Mouse (Mus musculus) heart, embryonic 10.5 days (tissue): ENCODE results near the gene Cdkn2c. TPM values are rescaled to one million over a fixed set of nuclear protein-coding genes. Genes with fewer than 3 reads are reported as not detected.

Source experiments
- DNase-seq: peaks from one replicate; pipeline ENCODE4 v3.0.0-alpha.2; 2017; ENCODE audit warnings: low spot score
- H3K27ac ChIP-seq: fragments of 300-500 bp; sonication (generic); 2 replicates; pipeline ENCODE4 v1.5.1; 2016; ENCODE audit warnings: mild to moderate bottlenecking
- H3K27me3 ChIP-seq: fragments of 300-500 bp; sonication (generic); 2 replicates; pipeline ENCODE4 v1.6.1; 2016; ENCODE audit warnings: mild to moderate bottlenecking; ENCODE audit not compliant: poor library complexity, insufficient read depth, severe bottlenecking
- H3K36me3 ChIP-seq: fragments of 300-500 bp; sonication (generic); 2 replicates; pipeline ENCODE4 v1.6.1; 2016; ENCODE audit warnings: mild to moderate bottlenecking, moderate library complexity
- H3K4me1 ChIP-seq: fragments of 300-500 bp; sonication (generic); 2 replicates; pipeline ENCODE4 v1.6.1; 2016; ENCODE audit warnings: mild to moderate bottlenecking
- H3K4me3 ChIP-seq: fragments of 300-500 bp; sonication (generic); 2 replicates; pipeline ENCODE4 v1.5.1; 2016; ENCODE audit warnings: mild to moderate bottlenecking, moderate library complexity
- H3K9me3 ChIP-seq: fragments of 300-500 bp; sonication (generic); 2 replicates; pipeline ENCODE4 v1.6.1; 2016; ENCODE audit warnings: mild to moderate bottlenecking, moderate library complexity
- WGBS: fragments of 180-500 bp; shearing (Covaris S2); methylation state at CpG from one replicate; pipeline ENCODE4 v1.1.7; 2016; 5-methylcytosine and 5-hydroxymethylcytosine counted together
- polyA plus RNA-seq: library from polyadenylated mRNA; unstranded; fragments of >200 nt; fragmentation: Nextera tagmentation; extraction: Ambion mirVana; gene quantifications from 2 replicates; pipeline ENCODE4 v1.2.1, GENCODE M21; 2016

Cdkn2c gene
- polyA plus RNA-seq, 1 experiment from 2014 or later: 3.7 TPM

- H3K4me3 ChIP-seq: no peak overlapping the region
- no peak overlapping the region for H3K27ac ChIP-seq
- H3K9me3 ChIP-seq: no peaks in the 10 kb centered on the region
- H3K27me3 ChIP-seq: peaks cover 65% of the 10 kb centered on the region
- DNase-seq: no peak
- WGBS: 53% methylated on average over 2 of the region's 2 CpGs
- no peaks in the 10 kb centered on the region for H3K36me3 ChIP-seq
- H3K4me1 ChIP-seq: peaks cover 10% of the 10 kb centered on the region
These were observed 12.3 kb downstream of the Cdkn2c start for GRCm38 (mm10) chr4:109654701-109655100.

- H3K4me1 ChIP-seq: peaks cover 10% of the 10 kb centered on the region
- no peaks in the 10 kb centered on the region for H3K36me3 ChIP-seq
- H3K27ac ChIP-seq: no peak overlapping the region
- DNase-seq: no peak
- H3K4me3 ChIP-seq: no peak overlapping the region
- H3K27me3 ChIP-seq: peaks cover 51% of the 10 kb centered on the region
- no peaks in the 10 kb centered on the region for H3K9me3 ChIP-seq
These were observed 13.7 kb downstream of the Cdkn2c start for GRCm38 (mm10) chr4:109653251-109653650.

DNA sequence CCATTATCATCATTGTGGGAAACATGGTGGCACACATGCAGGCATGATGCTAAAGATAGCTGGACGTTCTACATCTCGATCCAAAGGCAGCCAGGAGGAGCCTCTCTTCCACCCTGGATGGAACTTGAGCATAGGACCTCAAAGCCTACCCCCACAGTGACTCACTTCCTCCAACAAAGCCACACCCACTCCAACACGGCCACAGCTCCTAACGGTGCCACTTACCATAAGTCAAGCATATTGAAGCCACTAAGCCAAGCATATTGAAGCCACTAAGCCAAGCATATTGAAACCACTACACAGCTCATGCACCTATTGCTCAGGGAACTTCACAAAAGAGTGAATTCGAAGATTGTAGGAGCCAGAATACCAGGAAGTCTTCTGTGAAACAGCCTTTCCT lies 17.7 kb downstream of the Cdkn2c start:
- Histone ChIP-seq H3K27me3 (peaks cover 12% of the 10 kb centered on the region), H3K9me3 (no peaks in the 10 kb centered on the region), H3K36me3 (no peaks in the 10 kb centered on the region), H3K4me3 (no peak overlapping the region), H3K4me1 (no peaks in the 10 kb centered on the region), H3K27ac (no peak overlapping the region)
- DNase-seq: no peak
- WGBS: 62% methylated on average over 5 of the region's 5 CpGs

DNA sequence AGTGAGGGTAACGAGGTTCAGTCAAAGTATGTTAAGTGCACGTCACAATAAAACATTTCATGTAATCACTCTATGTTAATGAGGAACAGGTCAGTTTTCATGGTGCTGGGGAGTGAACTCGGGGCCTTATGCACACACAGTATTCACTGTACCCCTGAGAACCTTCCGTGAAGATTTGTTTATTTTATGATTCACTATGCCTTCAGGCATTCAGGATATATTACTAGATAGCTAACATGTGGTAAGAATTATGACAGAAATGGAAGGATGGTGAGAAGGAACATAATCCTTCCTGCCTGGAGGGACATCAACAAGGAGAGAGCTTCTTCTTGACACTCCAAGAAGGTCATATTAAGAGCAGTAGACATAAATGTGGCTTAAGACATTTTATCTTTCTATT lies 19.7 kb downstream of the Cdkn2c start:
- WGBS: 69% methylated on average over 4 of the region's 4 CpGs

GRCm38 (mm10) chr4:109641451-109641850 lies 25.5 kb downstream of the Cdkn2c start:
- no peaks in the 10 kb centered on the region for H3K27me3 ChIP-seq
- WGBS: 73% methylated on average over 3 of the region's 3 CpGs
- H3K36me3 ChIP-seq: no peaks in the 10 kb centered on the region
- H3K4me1 ChIP-seq: no peaks in the 10 kb centered on the region
- H3K9me3 ChIP-seq: no peaks in the 10 kb centered on the region
- no peak for DNase-seq
- no peak overlapping the region for H3K27ac ChIP-seq
- no peak overlapping the region for H3K4me3 ChIP-seq

More for the DNA sequence above, 19.7 kb downstream of the Cdkn2c start:
- DNase-seq: no peak
- no peak overlapping the region for H3K27ac ChIP-seq
- H3K4me3 ChIP-seq: no peak overlapping the region
- no peaks in the 10 kb centered on the region for H3K9me3 ChIP-seq
- no peaks in the 10 kb centered on the region for H3K27me3 ChIP-seq
- H3K4me1 ChIP-seq: no peaks in the 10 kb centered on the region
- no peaks in the 10 kb centered on the region for H3K36me3 ChIP-seq

GRCm38 (mm10) chr4:109640141-109640540 lies 26.8 kb downstream of the Cdkn2c start:
- no peaks in the 10 kb centered on the region for H3K9me3 ChIP-seq
- H3K27me3 ChIP-seq: no peaks in the 10 kb centered on the region
- no peak for DNase-seq
- H3K4me1 ChIP-seq: no peaks in the 10 kb centered on the region
- no peak overlapping the region for H3K27ac ChIP-seq
- H3K36me3 ChIP-seq: no peaks in the 10 kb centered on the region
- 88% methylated on average over 7 of the region's 7 CpGs for WGBS
- no peak overlapping the region for H3K4me3 ChIP-seq

GRCm38 (mm10) chr4:109639356-109639755 lies 27.6 kb downstream of the Cdkn2c start:
- 83% methylated on average over 9 of the region's 9 CpGs for WGBS
- H3K9me3 ChIP-seq: no peaks in the 10 kb centered on the region
- no peak overlapping the region for H3K4me3 ChIP-seq
- H3K36me3 ChIP-seq: no peaks in the 10 kb centered on the region
- no peak overlapping the region for H3K27ac ChIP-seq
- H3K4me1 ChIP-seq: no peaks in the 10 kb centered on the region
- no peak for DNase-seq
- no peaks in the 10 kb centered on the region for H3K27me3 ChIP-seq

GRCm38 (mm10) chr4:109634971-109635370 lies 32.0 kb downstream of the Cdkn2c start:
- Histone ChIP-seq H3K27ac (no peak overlapping the region), H3K36me3 (no peaks in the 10 kb centered on the region), H3K4me1 (no peaks in the 10 kb centered on the region), H3K27me3 (no peaks in the 10 kb centered on the region), H3K9me3 (no peaks in the 10 kb centered on the region), H3K4me3 (no peak overlapping the region)
- no peak for DNase-seq
- 85% methylated on average over 2 of the region's 2 CpGs for WGBS

DNA sequence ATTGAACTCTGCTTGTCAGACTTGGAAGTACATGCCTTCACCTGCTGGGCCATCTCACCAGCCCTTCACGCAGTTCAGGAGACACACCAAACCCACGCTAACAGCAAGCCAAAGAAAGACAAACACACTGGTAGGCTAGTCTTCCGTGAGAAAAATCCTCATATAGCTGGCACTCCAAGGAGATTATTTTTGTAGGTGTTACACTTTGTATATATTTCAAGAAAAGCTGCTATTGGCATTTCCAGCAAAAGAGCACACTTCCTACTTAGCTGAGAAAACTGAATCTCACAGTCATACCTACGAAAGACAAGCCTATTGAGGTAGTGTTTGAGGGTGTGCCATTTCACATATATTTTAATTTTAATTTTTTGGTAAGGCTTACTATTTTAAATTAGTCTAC lies 36.0 kb downstream of the Cdkn2c start:
- Histone ChIP-seq H3K27ac (no peak overlapping the region), H3K9me3 (no peaks in the 10 kb centered on the region), H3K4me3 (no peak overlapping the region), H3K36me3 (no peaks in the 10 kb centered on the region), H3K4me1 (no peaks in the 10 kb centered on the region), H3K27me3 (no peaks in the 10 kb centered on the region)
- no peak for DNase-seq
- WGBS: 71% methylated on average over 4 of the region's 4 CpGs

DNA sequence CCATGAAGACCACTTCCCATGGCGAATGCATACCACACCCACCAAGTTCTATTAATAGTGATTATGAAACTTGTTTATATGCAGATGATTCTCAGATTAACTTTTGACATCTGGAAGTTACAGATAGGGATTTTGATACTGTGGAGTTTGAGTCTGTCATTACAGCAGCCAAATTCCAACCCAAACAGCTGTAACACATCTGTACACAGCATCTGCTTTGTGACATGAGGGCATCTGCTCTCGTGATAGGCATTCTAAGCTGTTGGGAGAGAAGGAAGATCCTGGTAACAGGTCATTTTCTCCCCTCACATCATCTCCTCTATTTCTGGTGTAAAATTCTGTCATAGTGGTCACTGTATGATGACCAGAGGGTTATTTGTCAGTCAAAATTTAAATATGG lies 36.8 kb downstream of the Cdkn2c start:
- Histone ChIP-seq H3K27me3 (no peaks in the 10 kb centered on the region), H3K4me3 (no peak overlapping the region), H3K36me3 (no peaks in the 10 kb centered on the region), H3K27ac (no peak overlapping the region), H3K9me3 (no peaks in the 10 kb centered on the region), H3K4me1 (no peaks in the 10 kb centered on the region)
- WGBS: 75% methylated on average over 2 of the region's 2 CpGs
- no peak for DNase-seq

GRCm38 (mm10) chr4:109612596-109612995 lies 54.4 kb downstream of the Cdkn2c start:
- no peaks in the 10 kb centered on the region for H3K27me3 ChIP-seq
- no peaks in the 10 kb centered on the region for H3K9me3 ChIP-seq
- no peak overlapping the region for H3K27ac ChIP-seq
- H3K36me3 ChIP-seq: no peaks in the 10 kb centered on the region
- WGBS: 75% methylated on average over 4 of the region's 4 CpGs
- H3K4me1 ChIP-seq: no peaks in the 10 kb centered on the region
- no peak overlapping the region for H3K4me3 ChIP-seq
- DNase-seq: no peak

Other genes starting within 250 kb of the Cdkn2c start
- 31.1 and 31.4 TPM in 2 replicates for gene Rnf11, start 182.5 kb downstream of the Cdkn2c start, polyA plus RNA-seq
- gene 4930522H14Rik, start 135.9 kb downstream of the Cdkn2c start, polyA plus RNA-seq: not detected in 2 replicates
- 24.7 and 27.0 TPM in 2 replicates for gene Faf1, start 9.4 kb upstream of the Cdkn2c start, polyA plus RNA-seq